Mouse (Mus musculus) stomach, embryonic 16.5 days (tissue): ENCODE results near the gene Prkar2a. TPM values are rescaled to one million over a fixed set of nuclear protein-coding genes. Genes with fewer than 3 reads are reported as not detected.

Experiments used
- ATAC-seq: fragments of 200-750 bp; cut with Nextera tagmentation; 2 replicates; pipeline ENCODE4 v1.8.0; 2017; ENCODE audit warnings: moderate number of reproducible peaks, moderate TSS enrichment; ENCODE audit not compliant: insufficient read depth, low FRiP score
- H3K27ac ChIP-seq: fragments of 300-500 bp; sonication (generic); 2 replicates; pipeline ENCODE4 v1.5.1; 2014; ENCODE audit warnings: low read length
- H3K27me3 ChIP-seq: fragments of 300-500 bp; sonication (generic); 2 replicates; pipeline ENCODE4 v1.6.1; 2014; ENCODE audit warnings: low read length, control low read depth, mixed read lengths; ENCODE audit not compliant: control insufficient read depth, insufficient read depth
- H3K36me3 ChIP-seq: fragments of 300-500 bp; sonication (generic); 2 replicates; pipeline ENCODE4 v1.6.1; 2014; ENCODE audit warnings: low read length; ENCODE audit not compliant: control insufficient read depth, insufficient read depth
- H3K4me1 ChIP-seq: fragments of 300-500 bp; sonication (generic); 2 replicates; pipeline ENCODE4 v1.6.1; 2014; ENCODE audit warnings: low read length, control low read depth, mixed read lengths; ENCODE audit not compliant: control insufficient read depth, insufficient read depth
- H3K4me2 ChIP-seq: fragments of 300-500 bp; sonication (generic); 2 replicates; pipeline ENCODE4 v1.6.1; 2014; ENCODE audit warnings: low read depth, low read length, mixed read lengths
- H3K4me3 ChIP-seq: fragments of 300-500 bp; sonication (generic); replicated peaks from 2 replicates; pipeline ENCODE4 v1.5.1; 2014; ENCODE audit warnings: mild to moderate bottlenecking, low read length
- H3K9ac ChIP-seq: fragments of 300-500 bp; sonication (generic); 2 replicates; pipeline ENCODE4 v1.6.1; 2014; ENCODE audit warnings: low read length
- H3K9me3 ChIP-seq: fragments of 300-500 bp; sonication (generic); replicated peaks from 2 replicates; pipeline ENCODE4 v1.6.1; 2016; ENCODE audit warnings: low read length, control low read depth; ENCODE audit not compliant: control insufficient read depth
- WGBS: fragments of 180-500 bp; shearing (Covaris S2); extraction: QIAGEN DNeasy Blood & Tissue Kit; methylation state at CpG from one replicate; pipeline ENCODE4 v1.1.7; 2014; 5-methylcytosine and 5-hydroxymethylcytosine counted together
- microRNA-seq: library from miRNA; unstranded; fragments of <30 nt; microRNA quantifications from one replicate; pipeline ENCODE4, GENCODE M21; 2016
- polyA plus RNA-seq: library from polyadenylated mRNA; unstranded; fragments of >200 nt; fragmentation: Nextera tagmentation; extraction: Ambion mirVana; gene quantifications from 2 replicates; pipeline ENCODE4 v1.2.1, GENCODE M21; 2015

Prkar2a gene
- polyA plus RNA-seq, 1 experiment from 2014 or later: 23.4 TPM

GRCm38 (mm10) chr9:108792730-108793129 lies 103.6 kb downstream of the Prkar2a start:
- peaks cover 44% of the 10 kb centered on the region for H3K4me1 ChIP-seq
- no peak overlapping the region for H3K27ac ChIP-seq
- H3K4me2 ChIP-seq: no peak overlapping the region
- WGBS: 48% methylated on average over 3 of the region's 3 CpGs
- H3K9ac ChIP-seq: no peak overlapping the region
- H3K4me3 ChIP-seq: no peak overlapping the region
- H3K36me3 ChIP-seq: peaks cover 13% of the 10 kb centered on the region
- H3K9me3 ChIP-seq: no peaks in the 10 kb centered on the region
- no peak for ATAC-seq
- H3K27me3 ChIP-seq: no peaks in the 10 kb centered on the region

GRCm38 (mm10) chr9:108795281-108795680 lies 106.2 kb downstream of the Prkar2a start:
- H3K9me3 ChIP-seq: no peaks in the 10 kb centered on the region
- H3K9ac ChIP-seq: no peak overlapping the region
- 45% methylated on average over 2 of the region's 2 CpGs for WGBS
- H3K27ac ChIP-seq: peak overlapping the region; percentile 46; the same call in 1 of the 2 replicates
- H3K4me1 ChIP-seq: peaks cover 42% of the 10 kb centered on the region
- ATAC-seq: no peak
- peak overlapping the region; percentile 40; the same call in 1 of the 2 replicates for H3K4me2 ChIP-seq
- peaks cover 24% of the 10 kb centered on the region for H3K36me3 ChIP-seq
- H3K4me3 ChIP-seq: no peak overlapping the region
- no peaks in the 10 kb centered on the region for H3K27me3 ChIP-seq

- Histone ChIP-seq H3K4me3 (peak overlapping the region; percentile 12), H3K4me1 (peaks cover 42% of the 10 kb centered on the region), H3K27me3 (no peaks in the 10 kb centered on the region), H3K9me3 (no peaks in the 10 kb centered on the region), H3K27ac (peak overlapping the region; percentile 83), H3K36me3 (peaks cover 25% of the 10 kb centered on the region), H3K4me2 (peak overlapping the region; percentile 40), H3K9ac (peak overlapping the region; percentile 44; the same call in 1 of the 2 replicates)
- ATAC-seq: peak; percentile 92
- 32% methylated on average over 11 of the region's 11 CpGs for WGBS
These were observed 106.6 kb downstream of the Prkar2a start for GRCm38 (mm10) chr9:108795762-108796161.

GRCm38 (mm10) chr9:108796351-108796981 lies 107.4 kb downstream of the Prkar2a start:
- WGBS: 75% methylated on average over 4 of the region's 4 CpGs
- Histone ChIP-seq H3K4me2 (peak overlapping the region; percentile 40), H3K4me3 (peak overlapping the region; percentile 12), H3K27me3 (no peaks in the 10 kb centered on the region), H3K4me1 (peaks cover 36% of the 10 kb centered on the region), H3K36me3 (peaks cover 25% of the 10 kb centered on the region), H3K9ac (peak overlapping the region; percentile 44; the same call in 1 of the 2 replicates), H3K27ac (peak overlapping the region; percentile 83), H3K9me3 (no peaks in the 10 kb centered on the region)
- no peak; the same call in 1 of the 2 replicates for ATAC-seq

GRCm38 (mm10) chr9:108797477-108797876 lies 108.4 kb downstream of the Prkar2a start:
- H3K27me3 ChIP-seq: no peaks in the 10 kb centered on the region
- H3K4me3 ChIP-seq: no peak overlapping the region
- no peak overlapping the region for H3K9ac ChIP-seq
- 87% methylated on average over 7 of the region's 7 CpGs for WGBS
- no peak overlapping the region for H3K4me2 ChIP-seq
- peaks cover 30% of the 10 kb centered on the region for H3K36me3 ChIP-seq
- H3K27ac ChIP-seq: no peak overlapping the region
- no peaks in the 10 kb centered on the region for H3K9me3 ChIP-seq
- peaks cover 28% of the 10 kb centered on the region for H3K4me1 ChIP-seq
- no peak for ATAC-seq

- Histone ChIP-seq H3K9ac (no peak overlapping the region), H3K27me3 (no peaks in the 10 kb centered on the region), H3K4me3 (no peak overlapping the region), H3K27ac (no peak overlapping the region), H3K4me1 (peaks cover 24% of the 10 kb centered on the region), H3K36me3 (peaks cover 32% of the 10 kb centered on the region), H3K9me3 (no peaks in the 10 kb centered on the region), H3K4me2 (no peak overlapping the region)
- WGBS: 75% methylated on average over 5 of the region's 5 CpGs
- ATAC-seq: no peak
These were observed 109.5 kb downstream of the Prkar2a start for GRCm38 (mm10) chr9:108798508-108799075.

GRCm38 (mm10) chr9:108799564-108799963 lies 110.5 kb downstream of the Prkar2a start:
- no peaks in the 10 kb centered on the region for H3K27me3 ChIP-seq
- no peaks in the 10 kb centered on the region for H3K9me3 ChIP-seq
- 78% methylated on average over 3 of the region's 3 CpGs for WGBS
- ATAC-seq: no peak
- H3K27ac ChIP-seq: no peak overlapping the region
- H3K4me2 ChIP-seq: no peak overlapping the region
- peaks cover 21% of the 10 kb centered on the region for H3K4me1 ChIP-seq
- no peak overlapping the region for H3K4me3 ChIP-seq
- H3K9ac ChIP-seq: no peak overlapping the region
- H3K36me3 ChIP-seq: peaks cover 32% of the 10 kb centered on the region

Small RNA genes within 50 kb of the gene (microRNA-seq; reads per million reads assigned to microRNA genes)
- not detected for gene Gm26298

Other genes starting within 250 kb of the Prkar2a start
- gene Ccdc71, start 228.8 kb upstream of the Prkar2a start, polyA plus RNA-seq: 51.6 and 55.7 TPM in 2 replicates
- 63.4 and 67.5 TPM in 2 replicates for gene Klhdc8b, start 227.7 kb upstream of the Prkar2a start, polyA plus RNA-seq
- 61.4 and 68.7 TPM in 2 replicates for gene Lamb2, start 209.6 kb upstream of the Prkar2a start, polyA plus RNA-seq
- gene Usp19, start 198.7 kb upstream of the Prkar2a start, polyA plus RNA-seq: 41.1 and 49.5 TPM in 2 replicates
- 106 and 127 TPM in 2 replicates for gene Qars, start 181.6 kb upstream of the Prkar2a start, polyA plus RNA-seq
- gene Qrich1, start 172.5 kb upstream of the Prkar2a start, polyA plus RNA-seq: 95.4 and 97.1 TPM in 2 replicates
- 134 and 147 TPM in 2 replicates for gene Impdh2, start 129.0 kb upstream of the Prkar2a start, polyA plus RNA-seq
- gene Ndufaf3, start 121.9 kb upstream of the Prkar2a start, polyA plus RNA-seq: 27.9 and 38.5 TPM in 2 replicates
- 112 and 137 TPM in 2 replicates for gene Dalrd3, start 119.4 kb upstream of the Prkar2a start, polyA plus RNA-seq
- gene Wdr6, start 110.6 kb upstream of the Prkar2a start, polyA plus RNA-seq: 82.0 and 86.6 TPM in 2 replicates
- gene P4htm, start 91.6 kb upstream of the Prkar2a start, polyA plus RNA-seq: 5.6 and 7.9 TPM in 2 replicates
- gene Arih2, start 39.9 kb upstream of the Prkar2a start, polyA plus RNA-seq: 45.5 and 50.8 TPM in 2 replicates
- gene Slc25a20, start 27.2 kb upstream of the Prkar2a start, polyA plus RNA-seq: 47.7 and 47.8 TPM in 2 replicates
- gene Ip6k2, start 94.5 kb downstream of the Prkar2a start, polyA plus RNA-seq: 64.8 and 65.3 TPM in 2 replicates
- 13.7 and 14.2 TPM in 2 replicates for gene Nckipsd, start 119.1 kb downstream of the Prkar2a start, polyA plus RNA-seq
- gene Celsr3, start 137.0 kb downstream of the Prkar2a start, polyA plus RNA-seq: 0.74 and 1.0 TPM in 2 replicates
- 15.5 and 16.1 TPM in 2 replicates for gene Slc26a6, start 164.0 kb downstream of the Prkar2a start, polyA plus RNA-seq
- 0.27 TPM in 1 of 2 replicates, not detected in the other for gene Tmem89, start 225.3 kb downstream of the Prkar2a start, polyA plus RNA-seq
- gene Uqcrc1, start 247.3 kb downstream of the Prkar2a start, polyA plus RNA-seq: 482 and 516 TPM in 2 replicates